Mouse (Mus musculus): ENCODE measurements around the gene Ltbp4.

The Ltbp4 gene

GRCm38 (mm10) chr7:27355745-27356240 is 18.3 kb upstream of the Ltbp4 start, which contains the start of gene Shkbp1:
TSS of gene Shkbp1 (minus strand) at chr7:27356019.
- peak; percentile 96 for DNase-seq (ENCODE audit: low read depth)

- peak; percentile 22 for DNase-seq (ENCODE audit: low read depth)
Observed at GRCm38 (mm10) chr7:27355261-27355660, 17.8 kb upstream of the Ltbp4 start.

- no peak for DNase-seq (ENCODE audit: low read depth)
Observed at GRCm38 (mm10) chr7:27354783-27355182, 17.3 kb upstream of the Ltbp4 start.

DNA sequence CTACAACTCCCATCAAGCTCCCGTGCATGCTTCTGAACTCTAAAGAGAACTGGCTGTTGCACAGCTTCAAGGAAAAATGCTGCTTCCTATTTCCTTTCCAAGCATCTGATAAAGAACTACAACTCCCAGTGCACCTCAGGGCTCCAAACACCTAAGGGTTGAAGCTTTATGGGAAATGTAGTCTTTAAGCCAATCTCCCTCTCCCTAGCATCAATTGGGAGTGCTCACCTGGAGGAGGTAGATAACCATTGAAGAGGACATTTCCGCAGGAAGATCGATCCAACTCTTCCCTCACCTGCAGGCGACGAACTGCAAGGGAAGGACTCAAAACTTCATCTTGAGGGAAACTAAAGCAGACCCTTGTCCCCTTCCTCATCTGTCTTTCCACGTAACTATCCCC is 16.7 kb upstream of the Ltbp4 start:
- peak; percentile 50 for DNase-seq (ENCODE audit: low read depth)

DNA sequence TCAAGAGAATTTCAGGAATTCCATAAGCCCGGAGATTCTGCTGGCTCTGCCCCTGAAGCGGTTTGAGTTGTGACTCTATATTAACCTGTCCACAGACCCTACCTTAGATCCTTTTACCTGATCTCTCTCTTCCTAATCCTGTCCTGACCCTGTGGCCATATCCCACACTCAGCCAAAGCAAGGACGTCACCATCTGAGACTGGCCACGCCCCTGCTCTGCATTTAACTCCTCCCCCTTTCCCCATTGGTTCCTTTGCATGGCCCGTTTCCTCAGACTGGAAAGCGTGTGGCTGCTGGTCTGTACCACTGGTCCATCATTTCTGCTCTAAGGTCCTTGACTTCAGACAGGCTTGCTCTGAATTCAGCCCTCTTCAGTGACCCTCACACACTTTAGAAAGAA is 8.0 kb upstream of the Ltbp4 start:
- DNase-seq (ENCODE audit: low read depth): peak; percentile 23

DNA sequence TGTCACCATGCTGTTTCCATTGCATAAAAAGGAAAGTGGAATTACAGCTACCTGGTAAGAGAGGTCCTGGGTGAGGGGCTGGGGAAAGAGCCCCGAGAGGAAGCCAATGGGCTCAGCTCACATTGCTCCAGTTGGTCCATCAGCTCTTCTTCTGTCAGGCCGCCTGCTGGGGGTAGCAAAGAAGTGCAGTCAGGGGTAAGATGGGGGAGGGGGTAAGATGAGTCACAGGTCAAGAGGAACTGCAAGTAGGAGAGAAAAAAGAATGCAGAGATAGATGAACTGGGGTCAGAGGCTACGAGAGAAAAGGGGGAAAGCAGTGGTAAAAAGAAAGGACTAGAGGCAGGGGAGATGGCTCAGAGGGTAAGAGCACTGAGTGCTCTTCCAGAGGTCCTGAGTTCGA is 5.1 kb upstream of the Ltbp4 start:
- peak; percentile 84 for DNase-seq (ENCODE audit: low read depth)

DNA sequence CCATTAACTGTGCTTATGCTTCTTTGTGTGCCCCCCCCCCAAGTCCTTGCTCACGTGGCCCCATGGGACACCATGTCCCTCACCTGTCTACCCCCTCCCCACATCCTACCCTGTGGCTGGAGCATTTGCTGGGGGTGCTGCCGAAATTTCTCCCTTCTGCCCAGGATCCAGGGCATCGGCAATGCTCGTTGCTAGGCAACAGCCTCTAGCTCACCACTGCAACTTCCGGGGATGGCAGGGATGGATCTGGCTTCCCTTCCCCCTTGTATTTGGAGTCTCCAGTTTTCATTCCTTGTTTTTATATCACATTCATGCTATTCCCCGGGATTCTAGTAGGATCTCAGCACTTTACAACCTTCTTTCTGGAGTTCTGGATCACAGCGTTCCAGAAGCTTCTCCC is 2.0 kb upstream of the Ltbp4 start:
- no peak for DNase-seq (ENCODE audit: low read depth)

DNA sequence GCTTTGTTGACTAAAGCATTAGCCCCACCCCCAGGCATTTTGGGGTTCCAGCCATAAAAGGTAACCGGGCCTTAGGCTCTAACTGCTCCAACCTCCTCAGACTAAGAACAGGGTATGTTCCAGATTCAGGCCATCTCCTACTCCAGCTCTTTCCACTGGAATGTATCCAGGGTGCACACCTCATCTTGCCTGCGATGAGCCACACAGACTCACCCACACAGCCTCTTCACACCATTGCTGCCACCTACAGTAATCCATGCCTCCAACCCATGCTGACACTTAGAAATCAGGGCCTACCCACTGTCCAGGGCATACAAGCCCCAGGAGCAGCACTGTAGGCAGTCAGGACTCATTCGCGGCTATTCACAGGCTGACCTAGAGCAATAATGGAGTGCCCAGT is 1.6 kb upstream of the Ltbp4 start:
- DNase-seq (ENCODE audit: low read depth): no peak

- DNase-seq (ENCODE audit: low read depth): peak; percentile 80
Observed at GRCm38 (mm10) chr7:27335928-27336823, 1.3 kb downstream of the Ltbp4 start.

GRCm38 (mm10) chr7:27335011-27335720 is 2.3 kb downstream of the Ltbp4 start:
- no peak for DNase-seq (ENCODE audit: low read depth)

GRCm38 (mm10) chr7:27334405-27334911 is 3.0 kb downstream of the Ltbp4 start:
- no peak for DNase-seq (ENCODE audit: low read depth)

DNA sequence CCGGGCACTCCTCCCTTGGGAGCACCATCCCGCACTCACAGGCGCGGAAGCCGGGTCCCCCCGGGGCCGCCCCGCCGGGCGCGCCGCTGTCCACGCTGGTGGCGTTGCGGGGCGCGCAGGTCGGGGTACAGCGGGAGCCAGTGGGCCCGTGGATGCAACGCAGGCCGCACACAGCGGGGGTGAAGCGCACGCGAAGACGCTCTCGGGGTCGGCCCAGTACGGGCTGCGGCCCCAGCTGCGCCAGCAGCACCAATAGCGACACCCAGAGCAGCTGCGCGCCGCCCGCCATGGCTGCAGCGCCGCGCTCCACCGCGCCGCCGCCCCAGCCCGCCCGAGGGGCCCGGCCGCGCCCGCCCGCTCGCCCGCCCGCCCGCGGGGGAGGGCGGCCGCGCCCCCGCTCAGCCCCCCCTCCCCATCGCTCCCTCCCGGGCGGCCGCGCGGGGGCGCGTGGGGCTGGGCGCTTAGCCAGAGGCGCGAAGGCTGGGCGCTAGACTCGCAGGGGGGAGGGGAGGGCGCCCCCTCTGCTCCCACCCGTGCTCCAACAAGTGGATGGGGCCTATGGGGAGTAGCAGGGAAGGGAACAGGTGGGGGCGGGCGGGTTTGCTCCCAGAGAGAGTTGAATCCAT is 4.1 kb downstream of the Ltbp4 start:
- DNase-seq (ENCODE audit: low read depth): no peak

DNA sequence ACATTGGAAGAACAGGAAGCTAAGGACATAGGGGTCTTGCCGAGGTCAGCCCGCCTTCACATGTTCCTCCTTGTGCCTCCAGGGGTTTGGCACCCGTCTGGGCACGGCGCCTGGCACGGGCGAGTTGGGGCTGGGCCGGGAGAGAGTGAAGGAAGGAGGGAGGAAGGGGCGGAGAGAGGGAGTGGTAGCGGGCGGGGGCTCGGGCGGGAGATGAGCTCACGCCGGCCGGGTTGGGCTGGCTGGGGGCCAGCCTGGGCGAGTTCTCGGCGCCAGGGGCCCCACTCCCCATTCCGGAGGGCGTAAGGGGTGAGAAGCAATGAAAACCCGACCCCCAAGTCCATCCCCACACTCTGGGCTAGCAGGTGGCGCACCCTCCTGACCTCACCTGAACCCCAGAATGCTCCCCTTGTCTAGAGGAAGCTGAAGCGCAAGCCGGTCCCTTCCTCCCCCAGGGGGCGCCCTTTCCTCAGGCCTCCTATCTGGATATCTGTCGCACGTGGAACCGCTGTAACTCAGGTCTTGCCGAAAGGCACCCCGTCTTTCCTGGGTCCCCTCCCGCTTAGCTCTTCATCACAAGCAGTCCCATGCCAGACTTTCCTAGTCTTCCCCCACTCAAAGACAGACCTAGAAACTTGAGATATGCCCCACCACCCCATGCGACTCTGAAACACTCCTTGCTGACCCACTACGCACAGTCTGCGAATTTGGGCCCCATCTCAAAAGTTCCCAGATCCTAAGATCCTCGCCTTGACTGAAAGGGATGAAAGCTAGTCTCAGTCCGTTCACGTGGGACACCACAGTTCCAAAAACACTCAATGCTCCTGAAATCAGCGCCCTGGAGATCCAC is 4.9 kb downstream of the Ltbp4 start:
- DNase-seq (ENCODE audit: low read depth): peak; percentile 93

DNA sequence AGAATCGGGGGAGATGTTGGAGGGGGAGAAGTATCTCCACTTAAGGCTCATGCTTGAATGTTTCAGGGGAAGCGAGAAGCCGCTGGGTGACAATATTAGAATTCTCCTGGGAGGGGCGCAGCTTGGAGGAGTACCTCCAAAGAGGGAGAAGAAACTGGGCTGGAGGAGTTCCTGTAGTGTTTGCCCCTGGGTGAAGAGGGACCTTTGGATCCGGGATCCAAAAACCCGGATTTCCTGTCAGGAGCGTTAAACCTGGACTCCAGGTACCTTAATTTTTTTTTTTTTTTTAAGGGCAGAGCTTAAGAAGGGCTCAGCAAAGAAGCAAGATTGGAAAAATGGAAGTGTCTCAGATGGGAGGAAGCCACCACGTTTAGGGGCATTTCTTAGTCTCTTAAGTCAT is 5.6 kb downstream of the Ltbp4 start:
- DNase-seq (ENCODE audit: low read depth): peak; percentile 69

DNA sequence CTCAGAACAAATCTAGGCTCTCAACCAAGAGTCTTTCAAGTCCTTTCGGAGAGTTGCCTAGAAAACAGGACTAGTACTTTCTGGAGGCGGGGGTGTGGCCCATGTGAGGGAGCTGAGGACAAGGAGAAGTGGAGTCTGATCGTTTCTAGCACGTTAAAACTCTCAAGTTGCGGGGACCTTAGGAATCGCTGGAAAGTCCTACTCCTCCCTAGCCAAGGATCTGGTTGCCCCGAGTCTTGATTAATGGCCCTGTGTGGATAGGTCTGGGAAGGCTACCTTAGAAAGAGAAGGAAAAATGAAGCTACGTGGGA is 6.0 kb downstream of the Ltbp4 start:
- no peak for DNase-seq (ENCODE audit: low read depth)

DNA sequence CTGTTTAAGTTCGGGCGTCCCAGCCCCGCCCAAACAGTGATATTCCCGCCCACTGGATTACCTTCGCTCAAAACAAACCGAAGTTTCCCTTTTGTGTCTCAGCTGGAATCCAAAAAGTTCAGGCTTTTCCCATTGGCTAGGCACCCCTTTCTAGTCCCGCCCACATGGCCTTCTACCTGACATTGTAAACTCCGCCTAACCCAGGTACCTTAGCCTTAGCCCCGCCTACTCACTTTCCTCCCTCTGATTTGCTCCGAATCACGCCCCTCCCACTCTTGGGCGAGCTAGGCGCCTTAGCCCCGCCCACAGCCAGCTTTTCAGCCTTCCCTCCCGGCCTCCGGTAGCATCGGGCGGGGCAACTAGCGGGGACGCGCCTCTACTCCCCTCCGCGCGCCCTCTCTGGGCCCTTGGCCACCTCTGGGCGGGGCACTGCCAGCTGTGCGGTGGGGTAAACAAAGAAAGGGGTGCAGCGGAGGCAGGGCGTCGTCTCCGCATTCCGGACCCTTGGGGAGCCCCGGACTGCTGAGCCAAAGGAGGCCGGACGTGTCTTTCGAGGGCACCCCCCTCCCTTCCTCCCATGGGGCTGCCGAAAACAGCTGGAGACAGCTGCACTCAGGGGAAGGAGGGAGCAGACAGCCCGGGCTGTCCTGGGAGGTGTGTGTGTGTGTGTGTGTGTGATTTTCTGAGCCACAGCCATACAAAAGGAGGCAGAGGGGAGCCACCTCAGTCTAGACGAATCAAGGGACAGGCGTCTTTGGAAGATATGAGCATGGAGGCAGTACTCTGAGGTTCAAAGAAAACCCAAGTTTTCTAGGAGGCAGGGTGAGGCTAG is 6.6 kb downstream of the Ltbp4 start:
- DNase-seq (ENCODE audit: low read depth): peak; percentile 98

- peak; percentile 53 for DNase-seq (ENCODE audit: low read depth)
Observed at GRCm38 (mm10) chr7:27329981-27330380, 7.5 kb downstream of the Ltbp4 start.

GRCm38 (mm10) chr7:27329326-27329947 is 8.1 kb downstream of the Ltbp4 start:
- peak; percentile 89 for DNase-seq (ENCODE audit: low read depth)

GRCm38 (mm10) chr7:27328648-27329047 is 8.8 kb downstream of the Ltbp4 start:
- peak; percentile 31 for DNase-seq (ENCODE audit: low read depth)

DNA sequence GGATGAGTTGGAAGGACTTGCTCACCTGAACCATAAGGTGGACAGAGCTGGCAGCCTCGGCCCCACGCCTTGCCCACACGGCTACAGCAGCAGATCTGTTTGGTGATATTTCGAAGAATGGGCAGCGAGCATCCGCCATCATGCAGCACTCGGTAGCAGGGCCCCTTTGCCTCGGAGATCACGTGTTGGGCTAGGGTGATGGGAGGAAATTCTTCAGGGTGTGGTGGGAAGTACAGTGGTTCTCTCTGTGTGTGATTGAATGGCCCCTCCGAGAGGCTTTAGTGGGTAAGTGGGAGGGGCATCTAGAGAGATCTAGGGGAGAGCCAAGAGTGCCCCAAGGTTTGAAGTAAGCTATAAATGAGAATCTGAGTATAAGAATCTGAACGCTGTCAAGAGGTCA is 9.3 kb downstream of the Ltbp4 start:
- no peak for DNase-seq (ENCODE audit: low read depth)

Measured in 416B (cell line).